Mouse (Mus musculus): ENCODE results near the gene 2010111I01Rik. TPM values are rescaled to one million over a fixed set of nuclear protein-coding genes. Genes with fewer than 3 reads are reported as not detected.

Gene 2010111I01Rik
- total and polyA plus RNA-seq, 3 experiments: 84.6 to 101 (median 91.0) TPM

DNA sequence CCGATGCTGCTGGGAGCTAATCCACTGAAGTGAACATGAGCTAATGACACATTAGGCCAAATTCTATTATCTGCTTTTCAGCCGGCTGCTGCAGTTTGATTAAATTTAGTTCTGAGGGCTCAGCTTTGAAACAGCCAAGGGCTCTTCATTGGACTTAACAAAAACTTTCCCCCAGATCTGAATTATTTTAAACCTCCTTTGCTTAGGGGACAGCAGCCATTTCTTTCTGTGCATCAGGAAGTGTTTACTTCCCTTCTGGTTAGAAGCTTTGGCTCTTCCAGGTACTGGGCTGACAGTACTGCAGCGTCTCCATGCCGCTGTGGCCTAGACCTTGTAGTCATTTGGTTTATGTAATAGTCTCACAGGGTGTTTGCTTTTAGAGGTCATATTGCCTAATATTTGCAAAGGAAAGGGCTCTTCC is 149.2 kb downstream of the 2010111I01Rik start:
- H3K27ac ChIP-seq: peak overlapping the region; percentile 85
- intact Hi-C loops (cut with DNase I): loop anchor here (2.0 to 5.0 kb wide), 2 partner anchors 37 to 143 kb away; no protein-coding TSS in a partner anchor
- no peaks in the 10 kb centered on the region for H3K79me2 ChIP-seq (replicated peaks; ENCODE audit: control insufficient read depth, insufficient read depth, low read length)
- H3K9ac ChIP-seq (ENCODE audit: low read depth, low read length): peak overlapping the region; percentile 34; the same call in 1 of the 2 replicates
- peaks cover 37% of the 10 kb centered on the region for H3K36me3 ChIP-seq (ENCODE audit: control insufficient read depth, insufficient read depth, low read length)
- peaks cover 32% of the 10 kb centered on the region for H3K4me1 ChIP-seq (ENCODE audit: control insufficient read depth, insufficient read depth, low read length)
- DNase-seq: no peak
- H3K4me3 ChIP-seq: no peak overlapping the region
- 30% methylated on average over 4 of the region's 4 CpGs for WGBS
- TF ChIP-seq EP300 (IDR thresholded peaks at IDR 0.05; ENCODE audit: insufficient read depth, low read depth, low read length) (no peak), CTCF (IDR thresholded peaks at IDR 0.05) (no peak), POLR2A (IDR thresholded peaks at IDR 0.05; ENCODE audit: insufficient read depth, low read depth, low read length) (no peak)
- no peaks in the 10 kb centered on the region for H3K27me3 ChIP-seq (ENCODE audit: control insufficient read depth, insufficient read depth, low read length)

DNA sequence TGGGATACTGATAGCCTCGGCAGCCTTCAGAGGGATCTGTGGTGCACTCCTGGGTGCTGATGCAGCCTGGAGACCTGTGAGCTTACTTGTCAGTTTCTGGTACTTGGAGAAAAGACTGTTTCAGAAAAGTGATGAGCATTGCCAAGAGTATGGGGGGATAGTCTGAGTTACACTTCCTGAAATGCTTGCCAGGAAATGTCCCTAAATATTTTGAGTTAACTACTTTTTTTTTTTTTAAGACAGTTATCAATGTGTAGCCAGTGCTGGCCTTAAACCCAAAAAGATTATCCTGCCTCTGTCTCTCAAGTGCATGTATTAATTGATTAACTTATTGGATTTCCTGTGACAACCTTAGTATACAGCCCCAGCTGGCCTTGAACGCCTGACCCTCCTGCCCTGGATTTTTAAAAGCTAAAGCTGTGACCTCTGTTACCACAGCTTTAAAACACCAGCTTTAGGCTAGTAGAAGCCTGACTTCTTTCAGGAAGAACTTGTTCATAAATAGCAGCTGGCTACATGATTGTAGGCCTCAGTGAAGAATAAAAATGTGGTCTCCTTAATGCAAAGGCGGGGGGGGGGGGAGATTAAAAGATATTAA is 150.6 kb downstream of the 2010111I01Rik start:
- no peak for TF ChIP-seq CTCF (IDR thresholded peaks at IDR 0.05)
- no peak for TF ChIP-seq EP300 (IDR thresholded peaks at IDR 0.05; ENCODE audit: insufficient read depth, low read depth, low read length)
- TF ChIP-seq POLR2A (IDR thresholded peaks at IDR 0.05; ENCODE audit: insufficient read depth, low read depth, low read length): no peak
- Histone ChIP-seq H3K36me3 (ENCODE audit: control insufficient read depth, insufficient read depth, low read length) (peaks cover 37% of the 10 kb centered on the region), H3K4me1 (ENCODE audit: control insufficient read depth, insufficient read depth, low read length) (peaks cover 29% of the 10 kb centered on the region), H3K9ac (ENCODE audit: low read depth, low read length) (no peak overlapping the region), H3K79me2 (replicated peaks; ENCODE audit: control insufficient read depth, insufficient read depth, low read length) (no peaks in the 10 kb centered on the region), H3K27me3 (ENCODE audit: control insufficient read depth, insufficient read depth, low read length) (no peaks in the 10 kb centered on the region), H3K4me3 (no peak overlapping the region), H3K27ac (peak overlapping the region; percentile 85)
- WGBS: 71% methylated on average over 3 of the region's 3 CpGs
- intact Hi-C loops (cut with DNase I): no loop called here
- no peak for DNase-seq

DNA sequence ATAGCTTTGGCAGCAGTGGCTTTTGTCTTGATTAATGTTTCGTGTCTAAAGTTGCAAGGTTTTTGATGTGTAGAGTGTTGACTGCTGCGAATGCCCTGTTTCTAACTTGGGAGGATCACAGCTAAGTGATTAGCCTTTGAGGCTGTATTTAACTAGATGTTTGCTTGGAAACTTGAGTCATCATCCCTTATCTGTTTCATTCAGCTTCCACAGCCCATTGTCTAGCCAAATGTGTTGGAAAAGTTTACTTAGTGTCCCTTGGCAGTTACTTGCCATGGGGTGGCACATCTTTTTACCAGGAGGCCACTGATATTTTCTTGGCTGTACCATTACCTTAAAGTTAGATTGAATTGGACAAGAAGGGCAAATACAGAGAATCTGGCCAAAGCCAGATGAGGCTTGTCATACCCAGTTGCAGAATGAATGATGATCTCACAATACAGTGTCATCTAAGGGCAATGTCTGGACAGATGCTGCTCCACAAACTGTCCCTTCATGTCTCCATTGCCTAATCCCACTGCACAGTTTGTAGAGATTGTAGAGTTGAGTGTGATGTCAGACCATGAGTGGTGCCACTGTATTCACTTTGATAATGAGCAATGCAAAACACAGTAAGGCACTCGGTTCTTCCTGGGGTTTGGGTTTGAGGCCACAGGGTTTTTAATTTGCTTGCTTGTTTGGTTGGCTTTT is 152.9 kb downstream of the 2010111I01Rik start:
- WGBS: 33% methylated on average over 3 of the region's 3 CpGs
- Histone ChIP-seq H3K27me3 (ENCODE audit: control insufficient read depth, insufficient read depth, low read length) (no peaks in the 10 kb centered on the region), H3K4me1 (ENCODE audit: control insufficient read depth, insufficient read depth, low read length) (peaks cover 24% of the 10 kb centered on the region), H3K4me3 (no peak overlapping the region), H3K79me2 (replicated peaks; ENCODE audit: control insufficient read depth, insufficient read depth, low read length) (no peaks in the 10 kb centered on the region), H3K36me3 (ENCODE audit: control insufficient read depth, insufficient read depth, low read length) (peaks cover 25% of the 10 kb centered on the region), H3K9ac (ENCODE audit: low read depth, low read length) (no peak overlapping the region), H3K27ac (peak overlapping the region; percentile 57)
- no peak for TF ChIP-seq CTCF (IDR thresholded peaks at IDR 0.05)
- no peak for TF ChIP-seq EP300 (IDR thresholded peaks at IDR 0.05; ENCODE audit: insufficient read depth, low read depth, low read length)
- TF ChIP-seq POLR2A (IDR thresholded peaks at IDR 0.05; ENCODE audit: insufficient read depth, low read depth, low read length): no peak
- no peak for DNase-seq
- intact Hi-C loops (cut with DNase I): no loop called here

DNA sequence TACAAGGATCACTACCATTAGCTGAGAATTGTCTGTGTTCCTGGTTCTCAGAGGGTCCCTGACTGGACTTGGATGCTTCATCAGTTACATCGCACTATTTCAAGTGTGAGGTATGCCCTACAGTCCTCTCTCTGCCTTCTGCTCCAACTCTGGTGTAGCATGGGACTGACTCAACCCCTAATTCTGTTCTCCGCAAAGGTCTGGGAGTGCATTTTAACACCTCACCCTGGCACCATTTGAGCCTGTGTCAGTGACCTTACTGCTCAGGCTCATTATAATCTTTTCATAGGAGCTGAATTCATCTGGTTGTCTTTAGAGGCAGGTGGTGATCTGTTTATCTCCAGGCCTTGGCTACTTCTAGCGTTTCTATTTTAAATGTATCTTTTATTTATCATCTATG is 154.0 kb downstream of the 2010111I01Rik start:
- 54% methylated on average over 3 of the region's 3 CpGs for WGBS
- H3K79me2 ChIP-seq (replicated peaks; ENCODE audit: control insufficient read depth, insufficient read depth, low read length): no peaks in the 10 kb centered on the region
- no peak overlapping the region for H3K9ac ChIP-seq (ENCODE audit: low read depth, low read length)
- no peaks in the 10 kb centered on the region for H3K27me3 ChIP-seq (ENCODE audit: control insufficient read depth, insufficient read depth, low read length)
- peak overlapping the region; percentile 57 for H3K27ac ChIP-seq
- H3K36me3 ChIP-seq (ENCODE audit: control insufficient read depth, insufficient read depth, low read length): peaks cover 18% of the 10 kb centered on the region
- intact Hi-C loops (cut with DNase I): no loop called here
- no peak overlapping the region for H3K4me3 ChIP-seq
- TF ChIP-seq CTCF (IDR thresholded peaks at IDR 0.05): no peak
- no peak for TF ChIP-seq POLR2A (IDR thresholded peaks at IDR 0.05; ENCODE audit: insufficient read depth, low read depth, low read length)
- no peak for TF ChIP-seq EP300 (IDR thresholded peaks at IDR 0.05; ENCODE audit: insufficient read depth, low read depth, low read length)
- H3K4me1 ChIP-seq (ENCODE audit: control insufficient read depth, insufficient read depth, low read length): peaks cover 17% of the 10 kb centered on the region
- DNase-seq: no peak

DNA sequence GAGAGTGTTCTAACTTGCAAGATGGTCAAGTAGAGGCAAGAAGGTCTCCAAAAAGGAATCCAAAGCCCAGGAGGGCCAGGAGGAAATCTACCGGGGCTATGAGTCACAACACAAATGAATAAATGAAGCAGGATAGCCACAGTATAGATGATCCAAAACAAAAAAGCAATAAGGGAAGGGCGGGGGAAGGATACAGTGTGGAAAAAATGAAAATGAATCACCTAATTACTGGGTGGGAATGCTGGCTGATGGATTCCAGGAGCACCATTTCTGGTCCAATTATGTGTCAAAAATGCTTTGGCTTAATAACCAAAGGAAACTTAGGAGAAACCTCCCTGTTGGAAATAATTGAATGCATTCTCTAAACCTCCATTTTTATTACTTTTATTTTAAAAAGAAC is 155.6 kb downstream of the 2010111I01Rik start:
- TF ChIP-seq CTCF (IDR thresholded peaks at IDR 0.05) (no peak), POLR2A (IDR thresholded peaks at IDR 0.05; ENCODE audit: insufficient read depth, low read depth, low read length) (no peak), EP300 (IDR thresholded peaks at IDR 0.05; ENCODE audit: insufficient read depth, low read depth, low read length) (no peak)
- no peak overlapping the region for H3K9ac ChIP-seq (ENCODE audit: low read depth, low read length)
- no peak overlapping the region for H3K4me3 ChIP-seq
- peaks cover 7% of the 10 kb centered on the region for H3K36me3 ChIP-seq (ENCODE audit: control insufficient read depth, insufficient read depth, low read length)
- WGBS: 51% methylated on average over 2 of the region's 2 CpGs
- peak overlapping the region; percentile 56 for H3K27ac ChIP-seq
- H3K79me2 ChIP-seq (replicated peaks; ENCODE audit: control insufficient read depth, insufficient read depth, low read length): no peaks in the 10 kb centered on the region
- DNase-seq: no peak
- intact Hi-C loops (cut with DNase I): no loop called here
- H3K27me3 ChIP-seq (ENCODE audit: control insufficient read depth, insufficient read depth, low read length): no peaks in the 10 kb centered on the region
- peaks cover 5% of the 10 kb centered on the region; the same call in 1 of the 2 replicates for H3K4me1 ChIP-seq (ENCODE audit: control insufficient read depth, insufficient read depth, low read length)

DNA sequence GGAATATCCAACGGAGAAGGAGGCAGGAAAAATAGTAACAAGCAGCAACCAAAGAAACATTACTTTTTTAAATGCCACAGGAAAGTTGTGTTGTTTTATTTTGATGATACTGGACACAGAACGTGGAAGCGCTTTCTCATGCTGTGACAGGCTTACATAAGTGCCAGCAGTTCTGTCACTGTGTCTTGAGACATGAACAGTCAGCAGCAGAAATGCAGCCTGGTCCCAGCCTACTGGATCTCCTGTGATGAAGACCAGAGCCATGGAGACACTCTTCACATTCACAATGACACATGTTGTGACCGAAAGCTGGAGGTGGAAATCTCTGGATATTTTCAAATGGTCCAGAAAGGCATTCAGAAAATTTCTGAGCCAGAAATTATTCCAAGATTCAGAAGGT is 157.1 kb downstream of the 2010111I01Rik start:
- H3K27ac ChIP-seq: no peak overlapping the region
- DNase-seq: no peak
- 73% methylated on average over 4 of the region's 4 CpGs for WGBS
- peaks cover 4% of the 10 kb centered on the region; the same call in 1 of the 2 replicates for H3K4me1 ChIP-seq (ENCODE audit: control insufficient read depth, insufficient read depth, low read length)
- H3K27me3 ChIP-seq (ENCODE audit: control insufficient read depth, insufficient read depth, low read length): no peaks in the 10 kb centered on the region
- H3K36me3 ChIP-seq (ENCODE audit: control insufficient read depth, insufficient read depth, low read length): peaks cover 7% of the 10 kb centered on the region
- no peaks in the 10 kb centered on the region for H3K79me2 ChIP-seq (replicated peaks; ENCODE audit: control insufficient read depth, insufficient read depth, low read length)
- TF ChIP-seq CTCF (IDR thresholded peaks at IDR 0.05) (no peak), EP300 (IDR thresholded peaks at IDR 0.05; ENCODE audit: insufficient read depth, low read depth, low read length) (no peak), POLR2A (IDR thresholded peaks at IDR 0.05; ENCODE audit: insufficient read depth, low read depth, low read length) (no peak)
- no peak overlapping the region for H3K4me3 ChIP-seq
- intact Hi-C loops (cut with DNase I): no loop called here
- no peak overlapping the region for H3K9ac ChIP-seq (ENCODE audit: low read depth, low read length)

Data from heart, adult 2 months (tissue).